Mouse (Mus musculus): Measurements from ENCODE around the gene Ankrd9.

Ankrd9 gene

DNA sequence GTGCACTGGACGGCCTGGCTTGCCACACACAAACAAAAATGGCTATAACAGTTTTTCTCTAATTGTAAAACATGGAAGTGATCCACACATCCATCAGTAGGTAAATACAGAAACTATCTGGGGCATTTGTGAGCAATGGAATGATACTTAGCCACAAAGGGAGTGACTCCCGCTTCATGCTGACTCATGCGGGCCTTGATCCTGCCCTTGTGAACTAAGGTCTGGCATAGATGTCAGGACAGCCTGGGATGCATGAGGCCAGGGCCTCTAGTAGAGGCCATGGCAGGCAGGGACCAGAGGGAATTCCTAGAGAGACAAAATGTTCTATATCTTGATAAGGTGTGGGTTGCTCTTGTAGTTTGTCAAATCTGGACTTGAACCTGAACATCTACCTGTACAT, 25.4 kb downstream of the Ankrd9 start:
- no peak for DNase-seq

DNA sequence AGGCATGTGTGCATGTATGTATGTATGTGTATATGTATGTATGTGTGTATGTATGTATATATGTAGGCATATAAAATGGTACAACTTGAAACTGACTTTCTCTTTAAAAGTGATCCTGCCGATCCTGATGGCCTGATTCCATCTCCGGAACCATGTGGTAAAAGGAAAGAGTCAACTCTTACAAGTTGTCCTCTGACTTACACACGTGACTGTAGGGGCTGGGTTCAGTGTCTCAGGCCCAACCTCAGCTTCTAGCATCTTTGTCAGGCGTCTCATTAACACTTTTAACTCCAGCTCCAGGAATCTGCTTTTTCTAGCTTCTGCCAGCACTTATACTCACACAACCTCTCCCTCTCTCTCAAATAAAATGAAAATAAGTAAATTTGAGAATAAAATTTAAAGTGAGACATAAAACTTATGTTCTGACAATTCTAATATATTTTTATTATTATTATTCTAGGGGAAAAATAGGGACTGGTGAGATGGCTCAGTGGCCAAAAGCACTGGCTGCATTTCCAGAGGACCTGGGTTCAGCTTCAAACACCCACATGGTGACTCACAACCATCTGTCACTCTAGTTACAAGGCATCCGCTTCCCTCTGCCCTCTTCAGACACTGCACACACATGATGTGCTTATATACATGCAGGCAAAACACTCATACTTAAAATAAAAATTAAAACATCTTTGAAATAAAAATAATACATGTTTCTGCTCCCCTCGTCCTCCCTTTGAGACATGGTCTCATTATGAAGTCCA, 26.0 kb downstream of the Ankrd9 start:
- no peak for DNase-seq

DNA sequence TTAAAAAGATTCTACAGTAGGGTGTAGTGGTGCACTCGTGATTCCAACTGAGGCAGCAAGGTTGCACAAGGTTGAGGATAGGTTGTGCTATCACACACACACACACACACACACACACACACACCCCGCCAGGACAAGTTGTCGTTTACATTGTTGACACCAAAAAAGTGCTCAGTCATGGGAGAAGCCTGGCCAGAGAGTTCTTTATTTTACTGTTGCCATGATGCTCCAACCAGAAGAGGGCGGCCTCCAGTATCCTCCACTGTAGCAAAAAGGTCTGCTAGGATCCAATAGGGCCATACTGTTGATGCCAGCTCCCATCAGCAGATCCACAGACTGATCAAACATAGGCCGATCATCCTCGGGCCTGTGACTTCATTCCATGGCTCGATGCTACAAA, 27.6 kb downstream of the Ankrd9 start:
- DNase-seq: no peak

- DNase-seq: no peak
Observed at GRCm38 (mm10) chr12:110950151-110950550, 28.7 kb downstream of the Ankrd9 start.

DNA sequence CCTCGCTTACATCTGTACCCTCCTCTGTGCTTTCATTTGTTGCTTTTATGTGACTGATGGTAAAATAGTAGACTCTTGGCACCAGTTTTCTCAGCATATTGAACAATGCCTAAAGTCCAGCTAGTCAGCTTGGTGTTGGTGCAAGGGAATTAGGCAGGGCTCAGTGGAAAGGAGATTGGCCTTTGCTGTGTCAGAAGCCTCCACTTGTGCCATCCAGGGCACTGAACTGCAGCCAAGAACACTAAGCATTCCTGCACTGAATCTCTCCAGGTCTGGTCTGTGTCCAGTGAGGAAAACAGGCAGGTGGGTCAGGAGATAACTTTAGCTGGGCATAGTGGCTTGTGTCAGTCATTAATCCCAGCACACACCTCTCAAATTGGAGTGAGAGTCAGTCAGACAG, 29.4 kb downstream of the Ankrd9 start:
- DNase-seq: no peak

DNA sequence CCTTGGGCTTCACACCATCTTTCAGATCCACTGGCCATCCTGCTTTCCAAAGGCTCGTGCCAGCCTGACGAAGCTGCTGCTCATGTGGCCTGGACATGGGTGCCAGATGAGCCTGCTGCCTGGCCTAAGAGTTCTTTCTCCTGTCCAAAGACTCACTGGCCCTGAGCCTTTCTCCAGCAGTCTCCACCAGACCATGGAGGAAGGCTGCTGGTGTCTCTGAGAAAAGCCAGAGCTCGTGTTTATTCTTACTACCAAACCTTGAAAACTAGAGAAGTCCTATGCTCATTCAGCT, 30.0 kb downstream of the Ankrd9 start:
- no peak for DNase-seq

GRCm38 (mm10) chr12:110948082-110948909, 30.5 kb downstream of the Ankrd9 start:
- no peak for DNase-seq

- DNase-seq: no peak
Observed at GRCm38 (mm10) chr12:110946216-110946615, 32.6 kb downstream of the Ankrd9 start.

GRCm38 (mm10) chr12:110940869-110941268, 38.0 kb downstream of the Ankrd9 start:
- no peak for DNase-seq

GRCm38 (mm10) chr12:110939385-110939784, 39.5 kb downstream of the Ankrd9 start:
- DNase-seq: no peak

- DNase-seq: no peak
Observed at GRCm38 (mm10) chr12:110937496-110937895, 41.3 kb downstream of the Ankrd9 start.

- DNase-seq: peak; percentile 89
Observed at GRCm38 (mm10) chr12:110935983-110936620, 42.7 kb downstream of the Ankrd9 start.

DNA sequence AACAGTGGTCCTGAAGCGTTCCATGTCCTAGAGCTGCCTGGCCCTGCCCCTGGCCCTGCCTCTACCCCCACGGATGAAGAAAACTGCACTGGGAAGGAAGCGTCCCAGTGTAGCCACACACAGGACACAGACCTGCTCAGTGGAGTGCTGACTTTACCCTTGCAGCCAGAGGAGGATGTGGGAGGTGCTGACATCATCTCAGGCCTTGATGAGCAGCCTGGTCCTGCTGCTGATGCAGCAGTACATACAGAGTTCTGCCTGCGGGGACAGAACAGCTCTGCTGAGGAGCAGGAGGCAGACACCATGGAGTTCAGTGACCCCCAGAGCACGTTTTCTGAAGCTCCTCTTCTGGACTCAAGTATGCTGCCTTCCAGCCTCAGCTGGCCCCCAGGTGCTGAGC, 46.0 kb downstream of the Ankrd9 start:
- no peak for DNase-seq

All from kidney, adult 9 months (tissue).